Mouse (Mus musculus) lung, embryonic 14.5 days (tissue): ENCODE measurements around the gene Kif1bp. TPM values are rescaled to one million over a fixed set of nuclear protein-coding genes. Genes with fewer than 3 reads are reported as not detected.
A peak's percentile ranks its signal among the peaks of the same experiment; 100 is the strongest.

Experiments used
- ATAC-seq: fragments of 200-750 bp; cut with Nextera tagmentation; 2 replicates; pipeline ENCODE4 v1.8.0; 2017; ENCODE audit warnings: mild to moderate bottlenecking, moderate TSS enrichment, moderate library complexity; ENCODE audit not compliant: insufficient read depth
- DNase-seq: peaks from one replicate; pipeline ENCODE4 v3.0.0-alpha.2; 2015
- H3K27ac ChIP-seq: fragments of 300-500 bp; sonication (generic); 2 replicates; pipeline ENCODE4 v1.5.1; 2014; ENCODE audit warnings: low read depth, mild to moderate bottlenecking, moderate library complexity
- H3K27me3 ChIP-seq: fragments of 300-500 bp; sonication (generic); 2 replicates; pipeline ENCODE4 v1.6.1; 2014; ENCODE audit warnings: low read length, control low read depth; ENCODE audit not compliant: insufficient read depth
- H3K36me3 ChIP-seq: fragments of 300-500 bp; sonication (generic); 2 replicates; pipeline ENCODE4 v1.6.1; 2014; ENCODE audit warnings: control low read depth; ENCODE audit not compliant: insufficient read depth
- H3K4me1 ChIP-seq: fragments of 300-500 bp; sonication (generic); 2 replicates; pipeline ENCODE4 v1.6.1; 2014; ENCODE audit warnings: antibody characterized with exemption, control low read depth; ENCODE audit not compliant: insufficient read depth
- H3K4me2 ChIP-seq: fragments of 300-500 bp; sonication (generic); 2 replicates; pipeline ENCODE4 v1.6.1; 2014; ENCODE audit warnings: mild to moderate bottlenecking
- H3K4me3 ChIP-seq: fragments of 300-500 bp; sonication (generic); 2 replicates; pipeline ENCODE4 v1.5.1; 2014; ENCODE audit warnings: low read depth, low read length
- H3K9ac ChIP-seq: fragments of 300-500 bp; sonication (generic); 2 replicates; pipeline ENCODE4 v1.6.1; 2014
- H3K9me3 ChIP-seq: fragments of 300-500 bp; sonication (generic); 2 replicates; pipeline ENCODE4 v1.6.1; 2016; ENCODE audit warnings: low read depth, low read length, control low read depth
- CTCF ChIP-seq: IDR thresholded peaks from 2 replicates; pipeline ENCODE4 v1.5.1; 2016; ENCODE audit warnings: antibody characterized with exemption, low read depth
- WGBS: fragments of 180-500 bp; shearing (Covaris S2); extraction: QIAGEN DNeasy Blood & Tissue Kit; methylation state at CpG from one replicate; pipeline ENCODE4 v1.1.7; 2014; 5-methylcytosine and 5-hydroxymethylcytosine counted together
- polyA plus RNA-seq: library from polyadenylated mRNA; unstranded; fragments of >200 nt; fragmentation: Nextera tagmentation; extraction: Ambion mirVana; gene quantifications from 2 replicates; pipeline ENCODE4 v1.2.1, GENCODE M21; 2014

Gene Kif1bp
- polyA plus RNA-seq, 1 experiment from 2014 or later, result 42.7 TPM

DNA sequence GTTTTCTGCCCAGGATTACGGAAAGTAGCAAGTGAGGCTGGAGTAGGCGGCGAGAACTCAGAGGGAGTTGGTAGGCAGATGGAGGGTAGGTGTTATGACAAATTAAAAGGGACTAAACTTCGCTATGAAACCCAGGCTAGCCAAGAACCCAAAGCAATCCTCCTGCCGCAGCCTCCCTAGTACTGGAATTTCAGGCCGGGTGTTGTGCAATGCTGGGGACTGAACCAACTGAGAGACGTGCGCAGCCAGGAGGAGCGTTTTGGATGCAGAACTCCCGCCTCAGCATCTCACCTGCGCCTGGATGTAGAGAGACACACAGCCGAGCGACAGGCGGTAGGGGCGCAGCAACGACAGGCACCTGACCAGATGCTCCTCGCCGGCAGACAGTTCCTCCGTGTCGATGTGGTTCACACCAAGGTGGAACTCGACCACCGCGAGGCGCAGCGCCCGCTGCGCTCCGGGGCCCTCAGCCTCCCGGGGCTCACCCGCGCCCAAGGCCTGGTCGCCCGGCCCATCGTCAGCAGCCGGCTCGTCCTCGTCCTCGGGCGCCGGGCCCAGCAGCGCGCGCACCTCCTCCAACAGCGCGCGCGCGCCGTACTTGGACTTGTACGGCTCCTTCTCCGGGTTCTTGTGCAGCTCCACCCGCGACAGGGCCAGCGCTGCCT lies 452 bp downstream of the Kif1bp start:
- Histone ChIP-seq H3K9ac (peak overlapping the region; percentile 76), H3K27me3 (no peaks in the 10 kb centered on the region), H3K36me3 (peaks cover 49% of the 10 kb centered on the region), H3K27ac (peak overlapping the region; percentile 47; the same call in 1 of the 2 replicates), H3K4me3 (peak overlapping the region; percentile 74), H3K4me1 (peaks cover 9% of the 10 kb centered on the region), H3K4me2 (peak overlapping the region; percentile 94), H3K9me3 (no peaks in the 10 kb centered on the region)
- no peak for DNase-seq
- ATAC-seq, result peak; percentile 81
- 1% methylated on average over 54 of the region's 54 CpGs for WGBS
- peak; percentile 30; the same call in 1 of the 2 replicates for TF ChIP-seq CTCF

DNA sequence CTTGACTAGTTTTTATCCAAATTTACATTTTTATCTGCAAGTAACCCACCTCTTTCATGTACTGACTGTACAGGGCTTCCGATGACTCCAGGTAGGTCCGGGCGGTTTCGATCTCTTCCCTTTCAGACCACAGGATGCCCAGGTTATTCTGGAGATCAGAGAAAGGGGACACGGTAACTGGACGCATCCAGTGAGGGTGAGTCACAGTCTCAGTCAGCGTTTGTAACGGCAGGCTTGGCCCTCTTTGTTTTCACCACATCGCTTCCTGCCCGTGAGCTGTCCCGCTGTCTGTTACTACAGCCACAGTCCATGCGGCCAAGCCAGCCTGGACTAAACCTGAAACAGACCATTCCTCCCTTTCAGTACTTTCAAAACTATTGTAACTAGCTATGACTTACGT lies 3.3 kb downstream of the Kif1bp start:
- H3K4me2 ChIP-seq, result no peak overlapping the region
- H3K27ac ChIP-seq, result no peak overlapping the region
- H3K27me3 ChIP-seq, result no peaks in the 10 kb centered on the region
- H3K9me3 ChIP-seq, result no peaks in the 10 kb centered on the region
- no peak for DNase-seq
- H3K36me3 ChIP-seq, result peaks cover 40% of the 10 kb centered on the region; the same call in 1 of the 2 replicates
- no peak overlapping the region for H3K4me3 ChIP-seq
- WGBS, result 89% methylated on average over 13 of the region's 13 CpGs
- ATAC-seq, result no peak
- no peak for TF ChIP-seq CTCF
- peaks cover 9% of the 10 kb centered on the region for H3K4me1 ChIP-seq
- H3K9ac ChIP-seq, result no peak overlapping the region

DNA sequence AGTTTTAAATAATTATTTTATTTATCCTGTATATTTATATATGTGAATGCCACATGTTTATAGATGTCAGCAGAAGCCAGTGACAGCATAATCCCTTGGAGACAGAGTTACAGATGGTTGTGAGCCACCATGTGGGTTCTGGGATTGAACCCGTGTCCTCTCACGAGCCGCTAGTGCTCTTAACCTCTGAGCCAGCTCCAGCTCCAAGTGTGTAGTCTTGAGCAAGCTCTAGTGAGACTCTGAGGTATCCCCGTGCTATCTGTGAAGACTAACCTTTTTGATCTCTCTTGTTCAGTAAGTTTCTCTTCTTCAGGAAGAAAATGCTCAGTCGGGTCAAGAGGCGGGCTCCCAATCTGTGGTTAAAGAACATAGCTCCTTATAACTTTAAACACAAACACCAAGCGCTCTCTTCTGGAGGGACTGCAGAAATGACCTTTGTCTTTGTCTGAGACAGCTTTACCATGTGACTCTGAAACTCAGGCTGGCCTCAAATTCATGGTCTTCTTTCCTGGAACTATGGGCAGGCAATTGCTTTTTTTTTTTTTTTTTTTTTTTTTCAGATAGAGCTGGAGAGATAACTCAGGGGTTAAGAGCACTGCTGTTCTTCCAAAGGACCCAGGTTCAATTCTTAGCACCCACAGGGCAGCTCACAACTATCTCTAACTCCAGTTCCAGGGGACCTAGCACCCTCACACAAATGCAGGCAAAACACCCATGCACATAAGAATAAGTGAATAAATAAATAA lies 8.0 kb downstream of the Kif1bp start:
- no peak overlapping the region for H3K4me3 ChIP-seq
- 88% methylated on average over 7 of the region's 7 CpGs for WGBS

DNA sequence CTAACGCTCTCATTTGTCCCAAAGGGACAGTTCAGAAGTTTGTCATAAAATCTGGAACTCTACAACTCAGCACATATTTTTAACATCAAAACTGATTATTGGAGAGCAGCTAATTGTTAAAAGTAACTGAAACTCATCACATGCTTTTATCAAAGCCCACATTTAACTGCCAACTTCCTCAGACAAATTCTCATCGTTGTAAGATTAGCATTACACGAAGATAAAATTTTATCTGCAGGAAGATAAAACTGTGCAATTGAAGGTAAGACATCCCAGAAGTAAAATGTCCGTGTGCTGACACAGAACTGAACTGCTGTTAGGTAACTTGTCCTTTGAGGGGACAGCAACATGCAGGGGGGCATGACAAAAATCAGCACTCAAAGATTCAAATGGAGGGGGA lies 9.4 kb downstream of the Kif1bp start:
- Histone ChIP-seq H3K27me3 (no peaks in the 10 kb centered on the region), H3K36me3 (peaks cover 84% of the 10 kb centered on the region), H3K4me1 (no peaks in the 10 kb centered on the region), H3K4me2 (no peak overlapping the region), H3K9ac (no peak overlapping the region), H3K4me3 (no peak overlapping the region), H3K27ac (no peak overlapping the region), H3K9me3 (no peaks in the 10 kb centered on the region)
- 83% methylated on average over 4 of the region's 4 CpGs for WGBS
- no peak for ATAC-seq
- no peak for TF ChIP-seq CTCF
- no peak for DNase-seq

More for the DNA sequence above, 8.0 kb downstream of the Kif1bp start:
- no peaks in the 10 kb centered on the region for H3K27me3 ChIP-seq
- no peak for TF ChIP-seq CTCF
- no peaks in the 10 kb centered on the region for H3K4me1 ChIP-seq
- no peak overlapping the region for H3K9ac ChIP-seq
- no peak overlapping the region for H3K27ac ChIP-seq
- no peak overlapping the region for H3K4me2 ChIP-seq
- ATAC-seq (no peak), DNase-seq (no peak)
- no peaks in the 10 kb centered on the region for H3K9me3 ChIP-seq
- H3K36me3 ChIP-seq, result peaks cover 80% of the 10 kb centered on the region

DNA sequence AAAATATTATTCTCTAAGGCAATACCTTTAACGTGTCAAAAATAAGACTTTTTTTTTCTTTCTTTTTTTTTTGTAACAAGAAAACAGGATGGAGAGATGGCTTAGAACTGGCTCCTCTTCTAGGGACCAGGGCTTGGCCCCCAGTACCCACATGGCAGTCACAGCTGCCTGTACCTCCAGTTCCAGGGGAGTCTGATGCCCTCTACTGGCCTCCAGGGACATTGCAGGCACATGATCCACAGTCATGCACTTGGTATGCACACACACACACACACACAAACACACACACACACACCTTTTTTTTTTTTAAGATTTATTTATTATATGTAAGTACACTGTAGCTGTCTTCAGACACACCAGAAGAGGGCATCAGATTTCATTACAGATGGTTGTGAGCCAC lies 20.5 kb downstream of the Kif1bp start:
- peak; percentile 65 for TF ChIP-seq CTCF
- Histone ChIP-seq H3K4me3 (no peak overlapping the region), H3K4me2 (no peak overlapping the region), H3K27me3 (no peaks in the 10 kb centered on the region), H3K9ac (no peak overlapping the region), H3K27ac (no peak overlapping the region), H3K36me3 (peaks cover 45% of the 10 kb centered on the region), H3K4me1 (no peaks in the 10 kb centered on the region), H3K9me3 (no peaks in the 10 kb centered on the region)
- WGBS, result 78% methylated on average over 1 of the region's 1 CpGs
- ATAC-seq (no peak), DNase-seq (peak; percentile 48)

DNA sequence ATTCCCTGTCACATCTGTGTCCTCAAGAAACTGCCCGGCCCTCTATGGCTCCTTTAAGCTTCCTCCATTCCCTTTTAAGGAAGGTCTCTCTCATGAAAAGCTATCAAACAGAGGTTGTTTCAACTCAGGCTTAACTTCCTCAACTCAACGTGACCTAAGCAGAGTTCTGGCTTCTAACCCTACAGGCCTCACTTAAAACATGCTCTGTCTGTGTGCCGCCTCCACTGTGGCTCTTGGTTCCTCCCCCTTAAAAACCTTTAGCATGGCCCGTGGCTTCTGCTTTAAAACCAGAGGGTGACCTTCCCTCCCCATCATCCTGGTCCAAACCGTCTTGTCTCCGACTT lies 21.7 kb downstream of the Kif1bp start:
- Histone ChIP-seq H3K27ac (no peak overlapping the region), H3K9me3 (no peaks in the 10 kb centered on the region), H3K9ac (no peak overlapping the region), H3K4me1 (no peaks in the 10 kb centered on the region), H3K27me3 (no peaks in the 10 kb centered on the region), H3K4me2 (no peak overlapping the region), H3K36me3 (peaks cover 33% of the 10 kb centered on the region), H3K4me3 (no peak overlapping the region)
- ATAC-seq (no peak), DNase-seq (no peak)
- 86% methylated on average over 6 of the region's 6 CpGs for WGBS
- no peak for TF ChIP-seq CTCF

DNA sequence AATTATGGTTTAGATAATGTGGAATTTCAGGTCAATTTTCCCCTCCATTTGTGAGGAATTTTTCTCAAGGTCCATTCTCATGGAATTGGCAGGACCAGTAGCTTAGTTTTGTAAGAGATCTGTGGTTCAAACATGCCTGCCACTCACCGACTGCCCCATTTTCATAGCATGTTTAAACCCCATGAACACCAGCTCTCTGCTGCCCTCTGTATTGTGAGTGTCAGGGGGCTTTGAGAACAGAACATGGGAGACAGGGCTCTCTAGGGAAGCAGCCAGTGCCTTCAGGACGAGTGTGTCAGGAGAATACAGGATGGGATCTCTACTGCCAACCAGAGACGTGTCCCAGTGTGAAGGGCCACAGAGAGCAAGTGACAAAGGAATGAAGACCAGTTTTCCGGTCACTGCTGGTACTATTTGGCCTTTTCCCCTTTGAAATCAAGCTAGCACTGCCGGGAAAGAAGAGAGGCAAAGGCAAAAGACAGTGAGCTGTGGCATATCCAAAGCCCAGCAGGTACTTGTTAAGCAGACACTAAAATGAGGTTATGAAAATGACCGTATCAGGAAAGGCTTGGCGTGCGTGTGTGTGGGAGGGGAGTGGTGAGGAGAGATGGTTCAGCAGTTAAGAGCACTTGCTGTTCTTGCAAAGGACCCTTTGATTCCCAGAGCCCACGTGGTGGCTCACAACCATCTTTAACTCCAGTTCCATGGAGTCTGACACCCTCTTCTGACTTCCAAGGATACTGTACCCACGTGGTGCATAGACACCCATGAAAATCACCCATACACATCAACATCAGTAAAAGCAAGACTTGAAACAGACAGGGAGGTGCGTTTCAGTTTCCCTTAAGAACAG lies 22.3 kb downstream of the Kif1bp start:
- Histone ChIP-seq H3K36me3 (peaks cover 29% of the 10 kb centered on the region), H3K27ac (no peak overlapping the region), H3K27me3 (no peaks in the 10 kb centered on the region), H3K4me3 (no peak overlapping the region), H3K9me3 (no peaks in the 10 kb centered on the region), H3K4me1 (no peaks in the 10 kb centered on the region), H3K4me2 (no peak overlapping the region), H3K9ac (no peak overlapping the region)
- ATAC-seq (no peak), DNase-seq (no peak)
- TF ChIP-seq CTCF, result no peak
- 70% methylated on average over 11 of the region's 11 CpGs for WGBS
